Mouse (Mus musculus): Measurements from ENCODE around the gene Vcam1. TPM values are rescaled to one million over a fixed set of nuclear protein-coding genes. Genes with fewer than 3 reads are reported as not detected.

Vcam1 gene
- polyA plus RNA-seq, 1 experiment from 2014 or later = 78.6 TPM

- Histone ChIP-seq H3K36me3 (ENCODE audit: insufficient read depth) (0 out of 2 replicates have a peak, but pooled peaks cover 1% of the 10 kb centered on the region), H3K4me1 (ENCODE audit: insufficient read depth) (0 out of 2 replicates have a peak, but pooled peaks cover 3% of the 10 kb centered on the region), H3K4me2 (peak overlapping the region; percentile 51), H3K27me3 (ENCODE audit: insufficient read depth, low read length) (no peaks in the 10 kb centered on the region), H3K9me3 (ENCODE audit: low read depth, low read length) (no peaks in the 10 kb centered on the region), H3K4me3 (ENCODE audit: low read depth, low read length) (no peak overlapping the region), H3K9ac (no peak overlapping the region), H3K27ac (ENCODE audit: low read depth) (peak overlapping the region; percentile 74)
- no peak for TF ChIP-seq CTCF (IDR thresholded peaks at IDR 0.05; ENCODE audit: low read depth)
- ATAC-seq (ENCODE audit: insufficient read depth) (peak; percentile 69; the same call in 1 of the 2 replicates), DNase-seq (peak; percentile 83)
- WGBS = 10% methylated on average over 21 of the region's 21 CpGs
Observed at GRCm38 (mm10) chr3:116104866-116105647, 24.4 kb downstream of the Vcam1 start.

- DNase-seq (no peak), ATAC-seq (ENCODE audit: insufficient read depth) (no peak)
- Histone ChIP-seq H3K4me2 (no peak overlapping the region; the same call in 1 of the 2 replicates), H3K36me3 (ENCODE audit: insufficient read depth) (no peaks in the 10 kb centered on the region), H3K9ac (no peak overlapping the region), H3K4me1 (ENCODE audit: insufficient read depth) (0 out of 2 replicates have a peak, but pooled peaks cover 3% of the 10 kb centered on the region), H3K27me3 (ENCODE audit: insufficient read depth, low read length) (no peaks in the 10 kb centered on the region), H3K4me3 (ENCODE audit: low read depth, low read length) (no peak overlapping the region), H3K9me3 (ENCODE audit: low read depth, low read length) (no peaks in the 10 kb centered on the region), H3K27ac (ENCODE audit: low read depth) (no peak overlapping the region)
- WGBS = 41% methylated on average over 4 of the region's 4 CpGs
- TF ChIP-seq CTCF (IDR thresholded peaks at IDR 0.05; ENCODE audit: low read depth) = no peak
Observed at GRCm38 (mm10) chr3:116104270-116104669, 25.2 kb downstream of the Vcam1 start.

GRCm38 (mm10) chr3:116100850-116101249 is 28.6 kb downstream of the Vcam1 start:
- H3K9ac ChIP-seq = no peak overlapping the region

GRCm38 (mm10) chr3:116095934-116096333 is 33.6 kb downstream of the Vcam1 start:
- Histone ChIP-seq H3K4me2 (no peak overlapping the region), H3K27ac (ENCODE audit: low read depth) (no peak overlapping the region; the same call in 1 of the 2 replicates), H3K27me3 (ENCODE audit: insufficient read depth, low read length) (no peaks in the 10 kb centered on the region), H3K4me3 (ENCODE audit: low read depth, low read length) (no peak overlapping the region), H3K36me3 (ENCODE audit: insufficient read depth) (no peaks in the 10 kb centered on the region), H3K4me1 (ENCODE audit: insufficient read depth) (peaks cover 8% of the 10 kb centered on the region), H3K9ac (no peak overlapping the region), H3K9me3 (ENCODE audit: low read depth, low read length) (peaks cover 3% of the 10 kb centered on the region; the same call in 1 of the 2 replicates)
- ATAC-seq (ENCODE audit: insufficient read depth) (no peak), DNase-seq (peak; percentile 57)
- 43% methylated on average over 3 of the region's 3 CpGs for WGBS
- TF ChIP-seq CTCF (IDR thresholded peaks at IDR 0.05; ENCODE audit: low read depth) = no peak

More at GRCm38 (mm10) chr3:116100850-116101249, 28.6 kb downstream of the Vcam1 start:
- no peaks in the 10 kb centered on the region for H3K36me3 ChIP-seq (ENCODE audit: insufficient read depth)
- peaks cover 4% of the 10 kb centered on the region; the same call in 1 of the 2 replicates for H3K4me1 ChIP-seq (ENCODE audit: insufficient read depth)
- H3K9me3 ChIP-seq (ENCODE audit: low read depth, low read length) = no peaks in the 10 kb centered on the region
- H3K4me2 ChIP-seq = no peak overlapping the region
- H3K27ac ChIP-seq (ENCODE audit: low read depth) = no peak overlapping the region
- no peak for TF ChIP-seq CTCF (IDR thresholded peaks at IDR 0.05; ENCODE audit: low read depth)
- no peaks in the 10 kb centered on the region for H3K27me3 ChIP-seq (ENCODE audit: insufficient read depth, low read length)
- DNase-seq (peak; percentile 52), ATAC-seq (ENCODE audit: insufficient read depth) (no peak)
- WGBS = 31% methylated on average over 1 of the region's 1 CpGs
- H3K4me3 ChIP-seq (ENCODE audit: low read depth, low read length) = no peak overlapping the region

- no peaks in the 10 kb centered on the region for H3K36me3 ChIP-seq (ENCODE audit: insufficient read depth)
- TF ChIP-seq CTCF (IDR thresholded peaks at IDR 0.05; ENCODE audit: low read depth) = no peak
- DNase-seq (no peak), ATAC-seq (ENCODE audit: insufficient read depth) (no peak)
- H3K9me3 ChIP-seq (ENCODE audit: low read depth, low read length) = peaks cover 3% of the 10 kb centered on the region; the same call in 1 of the 2 replicates
- no peak overlapping the region for H3K9ac ChIP-seq
- H3K4me2 ChIP-seq = no peak overlapping the region
- H3K4me3 ChIP-seq (ENCODE audit: low read depth, low read length) = no peak overlapping the region
- WGBS = 78% methylated on average over 4 of the region's 4 CpGs
- no peaks in the 10 kb centered on the region for H3K27me3 ChIP-seq (ENCODE audit: insufficient read depth, low read length)
- peaks cover 8% of the 10 kb centered on the region for H3K4me1 ChIP-seq (ENCODE audit: insufficient read depth)
- no peak overlapping the region for H3K27ac ChIP-seq (ENCODE audit: low read depth)
Observed at GRCm38 (mm10) chr3:116095312-116095711, 34.2 kb downstream of the Vcam1 start.

GRCm38 (mm10) chr3:116094886-116095285 is 34.6 kb downstream of the Vcam1 start:
- 70% methylated on average over 1 of the region's 1 CpGs for WGBS
- ATAC-seq (ENCODE audit: insufficient read depth) = no peak
- H3K36me3 ChIP-seq (ENCODE audit: insufficient read depth) = no peaks in the 10 kb centered on the region
- no peak overlapping the region for H3K4me3 ChIP-seq (ENCODE audit: low read depth, low read length)
- peak; percentile 47 for DNase-seq
- peaks cover 8% of the 10 kb centered on the region for H3K4me1 ChIP-seq (ENCODE audit: insufficient read depth)
- H3K9me3 ChIP-seq (ENCODE audit: low read depth, low read length) = peaks cover 3% of the 10 kb centered on the region; the same call in 1 of the 2 replicates
- H3K9ac ChIP-seq = no peak overlapping the region
- H3K4me2 ChIP-seq = no peak overlapping the region
- H3K27ac ChIP-seq (ENCODE audit: low read depth) = no peak overlapping the region
- no peaks in the 10 kb centered on the region for H3K27me3 ChIP-seq (ENCODE audit: insufficient read depth, low read length)
- no peak for TF ChIP-seq CTCF (IDR thresholded peaks at IDR 0.05; ENCODE audit: low read depth)

- TF ChIP-seq CTCF (IDR thresholded peaks at IDR 0.05; ENCODE audit: low read depth) = no peak
- no peak for ATAC-seq (ENCODE audit: insufficient read depth)
- Histone ChIP-seq H3K36me3 (ENCODE audit: insufficient read depth) (no peaks in the 10 kb centered on the region), H3K4me1 (ENCODE audit: insufficient read depth) (peaks cover 8% of the 10 kb centered on the region), H3K4me3 (ENCODE audit: low read depth, low read length) (no peak overlapping the region), H3K27ac (ENCODE audit: low read depth) (no peak overlapping the region), H3K27me3 (ENCODE audit: insufficient read depth, low read length) (no peaks in the 10 kb centered on the region), H3K9ac (no peak overlapping the region), H3K9me3 (ENCODE audit: low read depth, low read length) (peaks cover 3% of the 10 kb centered on the region; the same call in 1 of the 2 replicates), H3K4me2 (no peak overlapping the region)
- 40% methylated on average over 2 of the region's 2 CpGs for WGBS
- DNase-seq = peak; percentile 57
Observed at GRCm38 (mm10) chr3:116094288-116094687, 35.2 kb downstream of the Vcam1 start.
